Mouse (Mus musculus) embryonic facial prominence, embryonic 15.5 days (tissue): ENCODE data around the gene Txndc17. TPM values are rescaled to one million over a fixed set of nuclear protein-coding genes. Genes with fewer than 3 reads are reported as not detected.
"Not testable (repeated sequence)": the region's sequence is repeated elsewhere in the genome, so short reads cannot be mapped to it uniquely, and the experiment has no call there.

Experiments used
- ATAC-seq: fragments of 200-750 bp; cut with Nextera tagmentation; 2 replicates; pipeline ENCODE4 v1.8.0; 2017; ENCODE audit warnings: low read depth, moderate TSS enrichment; ENCODE audit not compliant: insufficient number of reproducible peaks, low FRiP score, low TSS enrichment
- H3K27ac ChIP-seq: fragments of 300-500 bp; sonication (generic); replicated peaks from 2 replicates; pipeline ENCODE4 v1.5.1; 2015; ENCODE audit warnings: mild to moderate bottlenecking, inconsistent platforms
- H3K27me3 ChIP-seq: fragments of 300-500 bp; sonication (generic); 2 replicates; pipeline ENCODE4 v1.6.1; 2015; ENCODE audit warnings: inconsistent platforms
- H3K36me3 ChIP-seq: fragments of 300-500 bp; sonication (generic); 2 replicates; pipeline ENCODE4 v1.6.1; 2015; ENCODE audit warnings: mild to moderate bottlenecking, inconsistent platforms
- H3K4me1 ChIP-seq: fragments of 300-500 bp; sonication (generic); 2 replicates; pipeline ENCODE4 v1.6.1; 2015; ENCODE audit warnings: inconsistent platforms
- H3K4me2 ChIP-seq: fragments of 300-500 bp; sonication (generic); replicated peaks from 2 replicates; pipeline ENCODE4 v1.6.1; 2015; ENCODE audit warnings: mild to moderate bottlenecking, inconsistent platforms
- H3K4me3 ChIP-seq: fragments of 300-500 bp; sonication (generic); replicated peaks from 2 replicates; pipeline ENCODE4 v1.5.1; 2015; ENCODE audit warnings: mild to moderate bottlenecking, inconsistent platforms
- H3K9ac ChIP-seq: fragments of 300-500 bp; sonication (generic); 2 replicates; pipeline ENCODE4 v1.6.1; 2015; ENCODE audit warnings: inconsistent platforms
- H3K9me3 ChIP-seq: fragments of 300-500 bp; sonication (generic); replicated peaks from 2 replicates; pipeline ENCODE4 v1.6.1; 2016; ENCODE audit warnings: inconsistent platforms
- WGBS: fragments of 180-500 bp; shearing (Covaris S2); methylation state at CpG from one replicate; pipeline ENCODE4 v1.1.7; 2015; 5-methylcytosine and 5-hydroxymethylcytosine counted together
- polyA plus RNA-seq: library from polyadenylated mRNA; unstranded; fragments of >200 nt; fragmentation: Nextera tagmentation; extraction: Ambion mirVana; gene quantifications from 2 replicates; pipeline ENCODE4 v1.2.1, GENCODE M21; 2015

The Txndc17 gene
- 254 and 268 TPM in 2 replicates for polyA plus RNA-seq

GRCm38 (mm10) chr11:72207204-72207833 lies at the start of gene Txndc17, which contains the start of gene 4933427D14Rik:
Txndc17 (plus strand) TSS chr11:72207547.
4933427D14Rik (minus strand) TSS chr11:72207459.
- Histone ChIP-seq H3K4me1 (peaks cover 29% of the 10 kb centered on the region), H3K27me3 (no peaks in the 10 kb centered on the region), H3K4me2 (peak within 1 kb of the TSS; percentile 85), H3K4me3 (peak within 1 kb of the TSS; percentile 85), H3K27ac (peak within 1 kb of the TSS; percentile 80), H3K36me3 (peaks cover 24% of the 10 kb centered on the region), H3K9ac (peak within 1 kb of the TSS; percentile 71), H3K9me3 (no peaks in the 10 kb centered on the region)
- ATAC-seq, result peak; percentile 95
- under 1% methylated on average over 42 of the region's 42 CpGs for WGBS

- H3K9ac ChIP-seq, result no peak overlapping the region
- 70% methylated on average over 2 of the region's 2 CpGs for WGBS
- no peaks in the 10 kb centered on the region for H3K9me3 ChIP-seq
- peaks cover 62% of the 10 kb centered on the region for H3K36me3 ChIP-seq
- no peak overlapping the region for H3K4me3 ChIP-seq
- no peak for ATAC-seq
- H3K27me3 ChIP-seq, result no peaks in the 10 kb centered on the region
- H3K4me2 ChIP-seq, result no peak overlapping the region
- H3K27ac ChIP-seq, result no peak overlapping the region
- H3K4me1 ChIP-seq, result no peaks in the 10 kb centered on the region
Measured at GRCm38 (mm10) chr11:72163198-72163597, 44.1 kb upstream of the Txndc17 start.

DNA sequence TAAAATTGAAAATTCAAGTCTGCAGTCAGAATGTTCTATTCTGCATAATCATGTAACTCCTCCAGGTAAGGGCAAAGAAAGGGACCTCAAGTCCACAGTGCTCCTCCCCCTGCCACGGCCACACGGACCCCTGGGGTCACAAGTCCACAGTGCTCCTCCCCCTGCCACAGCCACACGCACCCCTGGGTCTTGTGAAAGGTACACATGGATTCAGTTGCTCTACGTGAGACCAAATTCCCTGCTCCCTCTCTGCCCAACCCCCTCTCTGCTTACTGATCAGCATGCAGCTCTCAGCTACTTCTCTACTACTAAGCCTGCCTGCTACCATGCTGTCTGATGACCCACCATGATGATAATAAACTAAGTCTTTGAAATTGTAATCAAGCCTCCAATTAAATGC lies 37.5 kb upstream of the Txndc17 start:
- H3K27me3 ChIP-seq, result no peaks in the 10 kb centered on the region
- H3K4me1 ChIP-seq, result no peaks in the 10 kb centered on the region
- H3K4me2 ChIP-seq, result no peak overlapping the region
- no peak overlapping the region for H3K4me3 ChIP-seq
- H3K27ac ChIP-seq, result no peak overlapping the region
- 79% methylated on average over 4 of the region's 4 CpGs for WGBS
- peaks cover 71% of the 10 kb centered on the region for H3K36me3 ChIP-seq
- no peaks in the 10 kb centered on the region for H3K9me3 ChIP-seq
- no peak overlapping the region for H3K9ac ChIP-seq
- ATAC-seq, result no peak

DNA sequence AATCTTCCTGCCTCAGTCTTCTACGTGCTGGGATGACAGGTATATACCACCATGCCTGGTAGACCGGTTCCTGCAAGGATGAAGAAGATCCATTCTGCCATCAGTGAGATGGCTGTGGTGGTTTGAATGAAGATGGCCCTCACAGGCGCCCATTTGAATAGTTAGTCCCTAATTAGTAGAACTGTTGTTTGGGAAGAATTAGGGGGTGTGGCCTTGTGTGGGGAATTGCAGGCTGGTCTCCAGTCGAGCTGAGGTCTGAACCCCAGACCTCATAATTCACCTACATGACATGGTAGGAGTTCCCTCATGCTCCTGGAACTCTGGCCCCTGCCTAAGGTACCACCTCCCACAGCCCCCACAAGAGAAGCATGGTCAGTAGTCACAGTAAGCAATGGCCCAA lies 35.4 kb upstream of the Txndc17 start:
- H3K4me3 ChIP-seq, H3K9me3 ChIP-seq, ATAC-seq, H3K27me3 ChIP-seq, H3K4me2 ChIP-seq, H3K9ac ChIP-seq, H3K4me1 ChIP-seq, H3K27ac ChIP-seq: not testable (repeated sequence)
- H3K36me3 ChIP-seq, result peaks cover 69% of the 10 kb centered on the region
- WGBS, result 88% methylated on average over 4 of the region's 4 CpGs

DNA sequence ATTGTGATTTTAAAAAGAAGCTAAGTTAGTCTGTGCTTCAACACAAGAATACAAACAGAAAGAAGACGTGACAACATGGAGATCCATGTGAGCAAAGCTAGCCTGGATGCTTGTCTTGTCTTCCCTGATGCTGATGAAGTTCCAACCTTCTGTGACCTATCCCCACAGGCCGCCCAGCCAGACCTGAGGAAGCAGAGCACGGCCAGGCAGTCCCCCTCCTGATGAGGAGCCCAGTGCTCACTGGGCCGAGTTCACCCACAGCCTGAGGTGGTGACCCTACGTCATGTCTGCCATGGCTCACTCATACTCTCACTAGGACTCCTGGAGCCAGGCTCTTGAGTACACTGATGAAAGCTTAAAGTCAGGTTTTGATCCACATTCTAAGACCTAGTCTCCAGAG lies 33.8 kb upstream of the Txndc17 start:
- no peak for ATAC-seq
- Histone ChIP-seq H3K27ac (no peak overlapping the region), H3K36me3 (peaks cover 71% of the 10 kb centered on the region), H3K4me3 (no peak overlapping the region), H3K4me1 (no peaks in the 10 kb centered on the region), H3K27me3 (no peaks in the 10 kb centered on the region), H3K4me2 (no peak overlapping the region), H3K9ac (no peak overlapping the region), H3K9me3 (no peaks in the 10 kb centered on the region)
- WGBS, result 87% methylated on average over 5 of the region's 5 CpGs

DNA sequence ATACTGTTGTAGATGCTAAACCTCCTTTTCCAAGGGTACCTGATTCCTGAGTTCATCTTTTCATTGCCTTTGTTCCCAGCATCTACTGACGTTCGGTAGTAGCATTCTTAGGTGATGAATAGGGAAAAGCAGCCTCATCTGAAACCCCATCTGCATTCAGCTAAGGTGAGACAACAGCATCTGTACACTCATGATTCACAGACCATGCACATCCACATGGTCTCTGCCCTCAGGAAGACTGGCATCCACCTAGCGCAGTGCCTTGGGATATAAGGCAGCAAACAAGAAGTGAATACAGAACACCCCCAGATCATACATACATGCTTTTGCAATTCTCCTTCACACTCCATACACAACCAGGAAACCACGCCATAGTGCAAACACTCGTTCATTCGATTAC lies 32.6 kb upstream of the Txndc17 start:
- Histone ChIP-seq H3K4me1 (no peaks in the 10 kb centered on the region), H3K9me3 (no peaks in the 10 kb centered on the region), H3K36me3 (peaks cover 68% of the 10 kb centered on the region), H3K4me2 (no peak overlapping the region), H3K4me3 (no peak overlapping the region), H3K9ac (no peak overlapping the region), H3K27ac (no peak overlapping the region), H3K27me3 (no peaks in the 10 kb centered on the region)
- 93% methylated on average over 6 of the region's 6 CpGs for WGBS
- no peak for ATAC-seq

GRCm38 (mm10) chr11:72175966-72176365 lies 31.4 kb upstream of the Txndc17 start:
- H3K4me2 ChIP-seq, result no peak overlapping the region
- no peak overlapping the region for H3K9ac ChIP-seq
- no peak for ATAC-seq
- H3K9me3 ChIP-seq, result no peaks in the 10 kb centered on the region
- H3K27ac ChIP-seq, result no peak overlapping the region
- no peak overlapping the region for H3K4me3 ChIP-seq
- H3K4me1 ChIP-seq, result no peaks in the 10 kb centered on the region
- 83% methylated on average over 5 of the region's 5 CpGs for WGBS
- no peaks in the 10 kb centered on the region for H3K27me3 ChIP-seq
- H3K36me3 ChIP-seq, result peaks cover 71% of the 10 kb centered on the region

DNA sequence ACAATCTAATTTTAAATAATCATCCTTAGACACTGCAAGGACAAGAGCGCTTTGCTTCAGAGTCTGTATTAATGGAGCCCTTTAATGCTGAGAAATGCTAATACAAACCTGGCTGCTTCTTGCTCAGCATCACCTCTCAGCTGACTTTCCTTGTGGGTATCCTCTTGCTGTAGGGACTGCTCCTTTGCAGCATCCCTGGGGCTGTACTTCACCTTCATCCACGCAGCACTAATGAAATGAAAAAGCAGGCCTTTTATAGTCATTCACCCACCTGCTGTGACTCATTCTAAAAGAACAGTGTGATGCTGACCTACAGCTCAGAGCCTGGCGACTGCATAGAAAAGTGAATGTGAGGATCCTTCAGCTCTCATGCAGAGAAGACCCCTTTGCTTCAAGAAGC lies 30.8 kb upstream of the Txndc17 start:
- no peaks in the 10 kb centered on the region for H3K27me3 ChIP-seq
- H3K4me2 ChIP-seq, result no peak overlapping the region
- no peak overlapping the region for H3K9ac ChIP-seq
- peaks cover 77% of the 10 kb centered on the region for H3K36me3 ChIP-seq
- no peaks in the 10 kb centered on the region for H3K9me3 ChIP-seq
- WGBS, result 60% methylated on average over 3 of the region's 3 CpGs
- no peak overlapping the region for H3K4me3 ChIP-seq
- H3K27ac ChIP-seq, result no peak overlapping the region
- no peaks in the 10 kb centered on the region for H3K4me1 ChIP-seq
- ATAC-seq, result no peak

DNA sequence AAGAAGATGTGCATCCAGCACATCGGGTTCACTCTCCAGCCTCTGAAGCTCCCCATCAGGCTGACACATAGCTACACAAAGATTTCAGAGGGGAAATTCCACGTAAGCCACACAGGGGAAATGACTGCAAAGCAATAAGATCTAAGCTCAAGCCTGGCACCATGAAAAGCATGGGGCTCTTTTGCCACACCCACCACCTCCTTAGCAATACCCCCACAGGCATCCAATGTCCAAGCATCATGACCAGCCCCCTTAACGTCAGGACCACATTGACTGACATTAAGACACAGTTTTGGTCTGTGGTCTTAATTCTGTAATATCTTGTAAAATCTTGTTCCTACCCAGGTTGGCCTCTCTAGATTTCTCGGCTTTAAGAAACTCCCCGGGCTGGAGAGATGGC lies 26.8 kb upstream of the Txndc17 start:
- WGBS, result 84% methylated on average over 5 of the region's 5 CpGs
- Histone ChIP-seq H3K27me3 (no peaks in the 10 kb centered on the region), H3K27ac (no peak overlapping the region), H3K4me2 (no peak overlapping the region), H3K4me1 (no peaks in the 10 kb centered on the region), H3K9ac (no peak overlapping the region), H3K36me3 (peaks cover 53% of the 10 kb centered on the region), H3K9me3 (no peaks in the 10 kb centered on the region), H3K4me3 (no peak overlapping the region)
- no peak for ATAC-seq

DNA sequence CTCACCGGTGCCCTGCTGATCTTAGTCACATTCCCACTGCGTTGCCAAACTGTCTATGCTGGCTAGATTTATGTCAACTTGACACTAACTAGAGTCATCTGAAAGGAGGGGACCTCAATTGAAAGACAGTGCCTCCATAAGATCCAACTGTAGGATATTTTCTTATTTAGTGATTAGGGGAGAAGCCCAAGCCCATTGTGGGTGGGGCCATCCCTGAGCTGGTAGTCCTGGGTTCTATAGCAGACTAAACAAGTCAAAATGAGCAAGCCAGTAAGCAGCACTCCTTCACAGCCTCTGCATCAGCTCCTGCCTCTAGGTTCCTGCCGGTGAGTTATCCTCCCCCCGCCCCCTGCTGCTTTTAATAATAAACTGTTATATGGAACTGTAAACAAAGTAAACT lies 26.2 kb upstream of the Txndc17 start:
- H3K36me3 ChIP-seq, result peaks cover 51% of the 10 kb centered on the region
- H3K4me1 ChIP-seq, result no peaks in the 10 kb centered on the region
- H3K9me3 ChIP-seq, result no peaks in the 10 kb centered on the region
- H3K4me2 ChIP-seq, result no peak overlapping the region
- no peak overlapping the region for H3K4me3 ChIP-seq
- no peaks in the 10 kb centered on the region for H3K27me3 ChIP-seq
- WGBS, result 91% methylated on average over 4 of the region's 4 CpGs
- no peak overlapping the region for H3K27ac ChIP-seq
- no peak overlapping the region for H3K9ac ChIP-seq
- no peak for ATAC-seq

GRCm38 (mm10) chr11:72184252-72184651 lies 23.1 kb upstream of the Txndc17 start:
- H3K4me2 ChIP-seq, result no peak overlapping the region
- H3K4me1 ChIP-seq, result no peaks in the 10 kb centered on the region
- no peaks in the 10 kb centered on the region for H3K9me3 ChIP-seq
- no peak for ATAC-seq
- 84% methylated on average over 4 of the region's 4 CpGs for WGBS
- peaks cover 43% of the 10 kb centered on the region for H3K36me3 ChIP-seq
- no peak overlapping the region for H3K4me3 ChIP-seq
- H3K27ac ChIP-seq, result no peak overlapping the region
- no peaks in the 10 kb centered on the region for H3K27me3 ChIP-seq
- no peak overlapping the region for H3K9ac ChIP-seq

GRCm38 (mm10) chr11:72190857-72191256 lies 16.5 kb upstream of the Txndc17 start:
- Histone ChIP-seq H3K9me3 (no peaks in the 10 kb centered on the region), H3K4me1 (no peaks in the 10 kb centered on the region), H3K27me3 (no peaks in the 10 kb centered on the region), H3K27ac (no peak overlapping the region), H3K9ac (no peak overlapping the region), H3K4me3 (no peak overlapping the region), H3K36me3 (peaks cover 36% of the 10 kb centered on the region), H3K4me2 (no peak overlapping the region)
- ATAC-seq, result no peak
- 83% methylated on average over 1 of the region's 1 CpGs for WGBS
